Mouse (Mus musculus): ENCODE results near the gene Fndc9.

Gene Fndc9

GRCm38 (mm10) chr11:46236976-46237375 is 1.6 kb downstream of the Fndc9 start:
- peak; percentile 73 for DNase-seq

GRCm38 (mm10) chr11:46241150-46241673 is 5.9 kb downstream of the Fndc9 start:
- no peak for DNase-seq

GRCm38 (mm10) chr11:46241985-46242384 is 6.7 kb downstream of the Fndc9 start:
- DNase-seq: no peak

- no peak for DNase-seq
These were observed 9.6 kb downstream of the Fndc9 start for GRCm38 (mm10) chr11:46244731-46245604.

GRCm38 (mm10) chr11:46245926-46246325 is 10.6 kb downstream of the Fndc9 start:
- no peak for DNase-seq

- no peak for DNase-seq
These were observed 11.1 kb downstream of the Fndc9 start for GRCm38 (mm10) chr11:46246393-46246792.

- no peak for DNase-seq
These were observed 13.0 kb downstream of the Fndc9 start for GRCm38 (mm10) chr11:46248352-46248751.

- peak; percentile 72 for DNase-seq
These were observed 16.7 kb downstream of the Fndc9 start for GRCm38 (mm10) chr11:46251994-46252393.

- no peak for DNase-seq
These were observed 20.0 kb downstream of the Fndc9 start for GRCm38 (mm10) chr11:46255291-46255690.

GRCm38 (mm10) chr11:46258207-46258606 is 22.9 kb downstream of the Fndc9 start:
- no peak for DNase-seq

- DNase-seq: no peak
These were observed 23.4 kb downstream of the Fndc9 start for GRCm38 (mm10) chr11:46258749-46259148.

GRCm38 (mm10) chr11:46262854-46263253 is 27.5 kb downstream of the Fndc9 start:
- DNase-seq: no peak

- no peak for DNase-seq
These were observed 28.0 kb downstream of the Fndc9 start for GRCm38 (mm10) chr11:46263291-46263690.

GRCm38 (mm10) chr11:46264584-46264983 is 29.3 kb downstream of the Fndc9 start:
- no peak for DNase-seq

- no peak for DNase-seq
These were observed 29.9 kb downstream of the Fndc9 start for GRCm38 (mm10) chr11:46265031-46265786.

- DNase-seq: peak; percentile 77
These were observed 33.7 kb downstream of the Fndc9 start for GRCm38 (mm10) chr11:46268991-46269390.

- DNase-seq: no peak
These were observed 34.1 kb downstream of the Fndc9 start for GRCm38 (mm10) chr11:46269391-46269790.

GRCm38 (mm10) chr11:46269893-46270292 is 34.6 kb downstream of the Fndc9 start:
- no peak for DNase-seq

- no peak for DNase-seq
These were observed 36.8 kb downstream of the Fndc9 start for GRCm38 (mm10) chr11:46272058-46272681.

GRCm38 (mm10) chr11:46273969-46274368 is 38.6 kb downstream of the Fndc9 start:
- no peak for DNase-seq

GRCm38 (mm10) chr11:46275302-46275701 is 40.0 kb downstream of the Fndc9 start:
- peak; percentile 77 for DNase-seq

GRCm38 (mm10) chr11:46276168-46276567 is 40.8 kb downstream of the Fndc9 start:
- no peak for DNase-seq

GRCm38 (mm10) chr11:46276778-46277177 is 41.4 kb downstream of the Fndc9 start:
- no peak for DNase-seq
